Mouse (Mus musculus) ES-Bruce4 (cell line): ENCODE data around the gene Nudt14.

Source experiments
- CTCF ChIP-seq: IDR thresholded peaks from one replicate; pipeline ENCODE4 v1.8.1; 2011; ENCODE audit warnings: low read depth, low read length
- EP300 ChIP-seq: IDR thresholded peaks from 2 replicates; pipeline ENCODE4 v1.6.1; 2011; ENCODE audit warnings: low read depth, low read length; ENCODE audit not compliant: insufficient read depth
- POLR2A ChIP-seq: IDR thresholded peaks from one replicate; pipeline ENCODE4 v1.8.1; 2011; ENCODE audit warnings: low read length; ENCODE audit not compliant: insufficient read depth

DNA sequence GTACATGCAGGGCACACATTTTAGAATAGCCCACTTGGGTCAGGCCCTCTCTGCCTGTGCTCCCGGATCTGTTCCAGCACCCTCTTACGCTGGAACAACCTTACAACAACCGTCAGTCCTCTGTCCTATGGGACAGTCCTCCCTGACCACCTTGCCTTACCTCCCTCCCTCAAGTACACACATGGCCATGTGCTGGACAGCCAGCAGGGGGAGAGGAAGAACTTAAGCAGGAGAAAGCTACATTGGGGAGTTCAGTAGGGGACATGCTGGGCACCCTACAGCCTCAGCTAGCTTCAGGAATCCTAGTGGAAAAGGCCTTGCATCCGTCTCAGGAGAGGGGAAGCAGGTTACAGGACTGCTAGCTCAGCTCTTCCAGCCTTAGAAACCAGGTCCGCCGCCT, 16.0 kb downstream of the Nudt14 start:
- TF ChIP-seq POLR2A (no peak), CTCF (no peak), EP300 (no peak)
